ENCODE assay signal across 28 mouse cellular contexts in genomic region chr10:91713529-91713928, GRCm38 (mm10).
A peak's percentile ranks its signal among the peaks of the same experiment; 100 is the strongest.
DNase-seq lines count a peak whose midpoint lies in the region; ATAC-seq and TF ChIP-seq lines count a peak whose summit lies in the region.
"Had no signal": no experiment of that assay in that cellular context is flagged by ENCODE, and none has a peak within 500 bp of the region (broad histone marks: within the 10 kb centered on the region; RNA-seq: fewer than 3 reads in every experiment).

No protein-coding gene starts in this region.

- 35% methylated on average over 7 of the region's 7 CpGs for WGBS in lung, postnatal 0 days
- 38% methylated on average over 7 of the region's 7 CpGs for WGBS in midbrain, embryonic 16.5 days
- WGBS in midbrain, embryonic 10.5 days: 66% methylated on average over 7 of the region's 7 CpGs

- H3K9ac ChIP-seq in lung, postnatal 0 days (replicated peaks; ENCODE audit: low read depth): no peak overlapping the region
- H3K9ac ChIP-seq in midbrain, embryonic 16.5 days (ENCODE audit: low read depth, low read length): no peak overlapping the region
- H3K9ac ChIP-seq: embryonic facial prominence, embryonic 13.5 days; embryonic facial prominence, embryonic 15.5 days; forebrain, embryonic 12.5 days had no signal

- no peak for TF ChIP-seq CTCF in lung, postnatal 0 days (IDR thresholded peaks at IDR 0.05)

- peak; percentile 7 for DNase-seq in lung, postnatal 0 days (ENCODE audit: low spot score)
- no peak for DNase-seq in lung, postnatal 36 days
- no peak for DNase-seq in midbrain, embryonic 10.5 days (ENCODE audit: low spot score)
- peak; percentile 33 for DNase-seq in brain, adult 2 months (ENCODE audit: low read depth, low spot score)
- no peak for DNase-seq in heart, adult 9 months (ENCODE audit: low spot score in 2 of 2)
- DNase-seq in cerebellum, adult 9-11 months: no peak
- DNase-seq: adrenal gland, adult 8-10 months; adrenal gland, postnatal 14 days; adrenal gland, postnatal 36 days; B cell, adult 2 months; cerebellum, adult 11-12 months; cerebellum, adult 2 months; cerebellum, adult 9-10 months; cerebellum, postnatal 14 days; cerebellum, postnatal 36 days; embryo, embryonic 11 days had no signal

- H3K36me3 ChIP-seq in lung, postnatal 0 days (ENCODE audit: insufficient read depth, low read length): no peaks in the 10 kb centered on the region
- no peaks in the 10 kb centered on the region for H3K36me3 ChIP-seq in midbrain, embryonic 16.5 days (ENCODE audit: control insufficient read depth, insufficient read depth, low read length)
- no peaks in the 10 kb centered on the region for H3K36me3 ChIP-seq in midbrain, embryonic 10.5 days
- H3K36me3 ChIP-seq: embryonic facial prominence, embryonic 13.5 days; embryonic facial prominence, embryonic 15.5 days; forebrain, embryonic 10.5 days; forebrain, embryonic 12.5 days; G1E had no signal

- no peaks in the 10 kb centered on the region for H3K4me1 ChIP-seq in lung, postnatal 0 days (ENCODE audit: insufficient read depth, low read depth, low read length)
- peaks cover 3% of the 10 kb centered on the region; the same call in 1 of the 2 replicates for H3K4me1 ChIP-seq in midbrain, embryonic 16.5 days (ENCODE audit: control insufficient read depth, insufficient read depth, low read length)
- no peaks in the 10 kb centered on the region for H3K4me1 ChIP-seq in midbrain, embryonic 10.5 days
- H3K4me1 ChIP-seq: embryonic facial prominence, embryonic 13.5 days; embryonic facial prominence, embryonic 15.5 days; forebrain, embryonic 12.5 days had no signal

- no peaks in the 10 kb centered on the region for H3K9me3 ChIP-seq in lung, postnatal 0 days (ENCODE audit: low read length)
- no peaks in the 10 kb centered on the region for H3K9me3 ChIP-seq in midbrain, embryonic 16.5 days (replicated peaks; ENCODE audit: control insufficient read depth, low read length, poor library complexity, severe bottlenecking)
- H3K9me3 ChIP-seq in midbrain, embryonic 10.5 days (replicated peaks): no peaks in the 10 kb centered on the region
- H3K9me3 ChIP-seq: embryonic facial prominence, embryonic 13.5 days; embryonic facial prominence, embryonic 15.5 days; forebrain, embryonic 10.5 days; forebrain, embryonic 12.5 days had no signal

- no peak overlapping the region for H3K4me3 ChIP-seq in lung, postnatal 0 days (ENCODE audit: low read depth, low read length)
- no peak overlapping the region for H3K4me3 ChIP-seq in midbrain, embryonic 16.5 days (ENCODE audit: low read depth, low read length)
- H3K4me3 ChIP-seq in midbrain, embryonic 10.5 days: no peak overlapping the region
- H3K4me3 ChIP-seq: embryonic facial prominence, embryonic 13.5 days; embryonic facial prominence, embryonic 15.5 days; erythroblast, embryonic 14.5 days; forebrain, embryonic 10.5 days; forebrain, embryonic 12.5 days had no signal

- no peak overlapping the region for H3K4me2 ChIP-seq in lung, postnatal 0 days (replicated peaks; ENCODE audit: low read depth, low read length)
- H3K4me2 ChIP-seq in midbrain, embryonic 16.5 days (ENCODE audit: low read length): no peak overlapping the region
- H3K4me2 ChIP-seq: embryonic facial prominence, embryonic 13.5 days; embryonic facial prominence, embryonic 15.5 days; forebrain, embryonic 12.5 days had no signal

- no peak for TF ChIP-seq EP300 in lung, postnatal 0 days (IDR thresholded peaks at IDR 0.05)

- no peak overlapping the region for H3K27ac ChIP-seq in lung, postnatal 0 days (ENCODE audit: low read length)
- H3K27ac ChIP-seq in midbrain, embryonic 16.5 days (ENCODE audit: low read length): peak overlapping the region; percentile 4; the same call in 1 of the 2 replicates
- H3K27ac ChIP-seq in midbrain, embryonic 10.5 days (replicated peaks): no peak overlapping the region
- H3K27ac ChIP-seq: embryonic facial prominence, embryonic 13.5 days; embryonic facial prominence, embryonic 15.5 days; forebrain, embryonic 10.5 days; forebrain, embryonic 12.5 days had no signal

- ATAC-seq in lung, postnatal 0 days: no peak
- no peak for ATAC-seq in midbrain, embryonic 16.5 days
- ATAC-seq: activated CD4-positive, CD25-positive, alpha-beta regulatory T cell, adult 4 months; CD4-positive, CD25-positive, alpha-beta regulatory T cell, adult 4 months; forebrain, embryonic 14.5 days; forebrain, embryonic 16.5 days had no signal

- no peaks in the 10 kb centered on the region for H3K27me3 ChIP-seq in lung, postnatal 0 days (replicated peaks; ENCODE audit: insufficient read depth, low read length)
- H3K27me3 ChIP-seq in midbrain, embryonic 16.5 days (ENCODE audit: control insufficient read depth, insufficient read depth, low read depth, low read length): no peaks in the 10 kb centered on the region
- H3K27me3 ChIP-seq in midbrain, embryonic 10.5 days (ENCODE audit: low read depth, poor library complexity, severe bottlenecking): no peaks in the 10 kb centered on the region
- H3K27me3 ChIP-seq: CH12.LX; embryonic facial prominence, embryonic 13.5 days; embryonic facial prominence, embryonic 15.5 days; forebrain, embryonic 12.5 days had no signal

Comparison
In these comparisons a context has a peak if more than half of its experiments do, and no peak if none do; other contexts are left out.
1. DNase-seq: peak in lung, postnatal 0 days (single experiment) and brain, adult 2 months (single experiment); none in lung, postnatal 36 days (single experiment), midbrain, embryonic 10.5 days (single experiment), heart, adult 9 months (0 of 2) and cerebellum, adult 9-11 months (single experiment).